Mouse (Mus musculus) ovary, postnatal 10 days (tissue): Measurements from ENCODE around the gene Nkx2-5.

Experiments used
- DNase-seq: peaks from one replicate; pipeline ENCODE4 v3.0.0; 2022; ENCODE audit warnings: low spot score

Nkx2-5 gene

DNA sequence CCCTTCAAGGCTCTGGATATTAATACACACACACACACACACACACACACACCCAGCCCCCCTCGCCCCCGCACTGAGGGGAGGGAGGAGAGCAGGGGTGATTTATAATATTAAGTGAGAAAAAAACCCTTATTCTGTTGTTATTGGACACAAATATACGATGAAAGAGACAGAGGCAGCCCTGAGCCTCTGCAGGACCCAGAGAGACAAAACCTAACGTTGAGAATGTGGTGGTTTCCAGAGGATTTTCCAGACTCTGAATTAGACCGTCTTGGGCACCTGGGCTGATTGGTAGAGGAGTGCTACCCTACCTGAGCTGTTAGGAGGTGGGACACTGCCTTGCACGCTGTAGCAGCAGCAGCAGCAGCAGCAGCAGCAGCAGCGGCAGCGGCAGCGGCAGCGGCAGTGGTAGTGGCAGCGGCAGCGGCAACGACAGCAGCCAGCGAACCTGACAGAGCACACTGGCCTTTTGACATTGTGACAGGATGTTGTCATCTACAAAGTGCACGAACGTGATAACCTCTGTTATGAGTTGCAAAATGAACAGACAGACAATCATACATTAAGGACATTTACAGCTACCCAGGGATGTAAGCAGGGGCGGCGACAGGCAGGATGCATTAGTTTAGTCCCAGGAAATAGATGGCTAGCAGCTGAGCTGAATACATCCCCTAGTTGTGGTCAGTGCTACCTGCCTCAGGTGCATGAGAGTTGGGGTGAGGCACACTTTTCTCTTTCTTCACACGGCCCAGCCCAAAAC is 7.8 kb downstream of the Nkx2-5 start:
- no peak for DNase-seq

DNA sequence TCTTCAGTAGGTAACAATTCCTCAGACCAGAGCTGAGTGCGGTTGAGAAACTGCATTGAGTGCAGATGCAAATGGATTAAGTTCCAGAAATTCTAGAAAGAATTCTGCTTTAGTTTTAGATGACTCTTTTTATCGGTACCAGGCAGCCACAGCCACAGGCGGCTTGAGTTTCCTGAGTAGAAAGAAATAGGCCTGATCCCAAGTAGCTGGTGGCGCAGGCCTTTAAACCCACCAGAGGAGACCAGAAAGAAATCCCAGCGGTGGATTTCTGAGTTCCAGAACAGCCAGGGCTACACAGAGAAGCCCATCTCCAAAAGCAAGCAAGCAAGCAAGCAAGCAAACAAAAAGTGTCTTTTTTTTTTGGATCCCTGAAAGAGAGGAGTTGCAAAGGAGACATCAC is 8.4 kb downstream of the Nkx2-5 start:
- no peak for DNase-seq

DNA sequence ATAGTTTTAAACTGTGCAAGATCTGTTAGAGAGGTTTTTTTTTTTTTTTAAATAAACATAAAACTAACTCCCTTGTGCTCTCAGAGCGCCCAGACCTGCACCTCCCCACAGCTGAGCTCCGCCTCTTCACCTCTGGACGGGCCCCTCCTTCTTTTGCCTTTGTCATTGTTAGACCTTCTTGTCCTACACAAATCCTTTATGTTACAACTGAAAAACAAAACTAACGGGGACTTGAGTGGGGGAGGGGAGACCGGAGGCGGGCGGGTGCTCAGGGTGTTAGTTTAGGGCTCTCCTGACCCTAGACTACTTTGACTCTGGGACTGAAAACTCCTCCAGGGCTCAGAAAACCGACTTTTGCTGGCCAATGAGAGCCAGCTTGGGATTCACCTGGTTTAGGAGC is 8.9 kb downstream of the Nkx2-5 start:
- DNase-seq: no peak

DNA sequence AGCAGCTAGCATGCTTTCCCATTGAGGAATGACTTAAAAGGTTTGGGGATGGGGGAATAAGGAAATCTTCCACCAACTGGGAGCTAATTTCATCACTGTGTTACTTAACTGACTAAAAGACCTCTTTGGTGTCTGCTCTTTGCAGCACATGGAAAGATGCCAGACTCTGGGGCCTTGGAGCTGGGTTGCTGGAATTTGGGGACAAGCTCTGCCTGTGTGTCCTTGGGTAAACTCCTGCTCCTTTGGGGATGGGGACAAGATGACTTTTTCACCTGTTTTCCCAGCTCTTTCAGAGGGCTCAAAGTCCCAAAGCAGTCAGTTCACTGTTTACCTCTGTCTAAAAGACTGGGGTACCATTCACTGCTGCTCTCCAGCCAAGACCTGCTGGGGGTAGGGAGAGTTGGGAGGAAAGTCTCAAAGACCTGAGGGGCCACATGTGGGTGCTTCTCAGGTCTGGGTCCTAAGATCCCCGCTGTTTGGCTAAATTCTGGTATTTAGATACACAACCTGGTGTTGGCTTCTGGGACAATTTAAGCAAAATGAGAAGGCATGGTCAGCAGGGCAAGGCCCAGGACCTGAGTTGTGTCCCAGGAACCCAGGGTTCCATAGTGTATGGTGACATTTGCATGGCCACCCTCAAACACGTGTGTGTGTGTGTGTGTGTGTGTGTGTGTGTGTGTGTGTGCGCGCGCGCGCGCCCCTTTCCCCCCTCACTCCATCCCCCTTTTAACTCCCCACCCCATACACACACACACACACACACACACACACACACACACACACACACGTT is 9.6 kb downstream of the Nkx2-5 start:
- no peak for DNase-seq

DNA sequence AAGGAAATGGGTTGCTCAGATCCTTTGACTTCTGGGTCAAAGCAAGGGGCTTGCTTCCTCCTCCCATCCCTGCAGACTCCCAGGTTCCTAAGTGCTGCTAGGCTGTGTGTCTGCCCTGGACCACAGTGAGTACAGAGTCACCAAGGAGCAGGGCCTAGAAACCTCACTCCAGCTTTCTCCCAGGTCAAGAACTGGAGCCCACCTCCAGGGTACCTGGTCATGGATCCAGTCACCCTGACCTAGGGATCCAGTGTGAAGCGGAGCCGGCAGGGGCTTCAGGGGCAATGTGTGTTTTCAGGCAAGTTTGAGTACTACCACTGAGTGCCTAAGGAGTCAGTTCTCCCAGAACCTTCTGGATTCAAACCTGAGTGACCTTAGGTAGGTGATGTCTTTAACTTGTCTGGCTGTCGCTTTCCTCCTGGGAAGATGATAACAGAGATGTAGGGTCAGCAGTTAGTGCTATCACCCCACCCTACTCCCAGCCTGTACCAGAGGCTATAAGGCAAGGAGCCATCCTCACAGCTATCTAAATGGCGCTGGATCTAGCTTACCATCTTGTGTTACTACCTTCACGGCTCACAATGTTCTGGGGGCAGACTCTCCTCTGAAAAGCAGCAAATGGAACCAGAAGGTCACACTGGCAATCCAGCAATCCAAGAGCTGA is 10.4 kb downstream of the Nkx2-5 start:
- no peak for DNase-seq

DNA sequence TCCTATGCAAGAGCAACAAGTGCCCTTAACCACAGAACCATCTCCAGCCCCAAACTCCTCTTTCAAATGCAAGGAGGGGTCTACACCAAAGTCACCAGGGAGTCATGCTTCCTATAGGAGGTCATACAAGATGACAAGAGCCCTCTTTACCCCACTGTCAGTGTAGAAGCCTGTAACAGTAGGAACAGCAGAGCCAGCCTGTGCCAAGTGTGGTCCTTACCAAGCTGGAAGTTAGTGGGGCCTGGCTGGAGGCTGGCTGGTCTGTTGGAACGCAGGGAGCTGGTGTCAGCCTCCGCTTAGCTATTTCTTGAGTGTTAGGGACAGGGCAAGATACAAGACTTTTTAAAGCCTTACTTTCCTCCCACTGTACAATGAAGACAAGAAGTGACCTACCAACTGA is 11.0 kb downstream of the Nkx2-5 start:
- DNase-seq: no peak

DNA sequence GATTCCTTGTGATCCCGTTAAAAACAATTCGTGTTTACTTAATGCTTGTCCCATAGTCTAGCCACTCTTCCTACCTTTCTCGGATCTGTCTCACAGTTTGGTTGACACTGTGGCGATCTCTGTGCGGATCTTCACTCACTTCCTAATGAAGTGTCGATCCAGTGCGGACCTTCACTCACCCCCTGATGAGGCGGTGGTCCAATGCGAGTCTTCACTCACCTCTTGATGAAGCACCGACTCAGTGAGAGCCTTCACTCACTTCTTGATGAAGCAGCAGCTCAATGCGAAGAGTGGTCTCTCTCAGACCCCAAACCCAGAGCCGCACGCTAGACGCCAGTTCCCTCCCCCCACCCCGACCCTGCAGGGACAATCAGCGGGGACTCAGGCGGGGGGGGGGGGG is 18.7 kb downstream of the Nkx2-5 start:
- no peak for DNase-seq

DNA sequence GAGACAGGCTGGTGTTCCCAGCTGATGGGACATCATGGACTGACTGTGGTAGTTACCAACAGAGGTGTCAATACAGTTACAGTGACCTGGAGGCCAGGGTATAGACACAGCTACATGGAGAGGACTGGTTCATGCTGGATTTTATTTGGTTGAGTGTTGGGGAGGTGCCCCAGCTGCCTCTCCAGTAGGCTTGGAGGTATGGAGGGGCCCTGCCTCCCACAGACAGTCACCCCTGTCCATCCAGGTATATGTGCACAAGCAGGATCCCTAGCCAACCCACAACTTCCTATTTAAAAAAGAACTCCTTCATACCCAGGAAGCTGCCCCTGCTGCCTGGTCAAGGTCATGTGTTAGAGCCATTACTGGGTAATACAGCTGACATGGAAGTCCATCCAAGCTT is 27.0 kb downstream of the Nkx2-5 start:
- DNase-seq: no peak

DNA sequence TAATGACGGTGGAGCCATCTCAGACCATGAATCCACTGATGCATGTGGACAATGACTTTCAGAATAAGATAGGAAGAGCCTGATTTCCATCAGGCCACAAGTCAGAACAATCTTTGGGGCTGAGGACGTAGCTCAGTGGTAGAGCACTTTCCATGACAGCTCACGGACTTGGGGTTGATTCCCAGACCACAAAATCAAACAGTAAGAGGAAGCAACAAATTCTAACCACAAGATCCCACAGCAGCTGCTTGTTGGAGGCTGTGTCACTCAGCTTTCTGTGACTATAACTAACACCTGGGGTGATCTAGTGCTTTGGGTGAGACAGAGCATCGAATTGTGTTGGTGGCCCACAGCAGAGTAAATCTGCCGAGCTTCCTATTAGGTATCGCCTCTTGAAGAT is 28.0 kb downstream of the Nkx2-5 start:
- no peak for DNase-seq

DNA sequence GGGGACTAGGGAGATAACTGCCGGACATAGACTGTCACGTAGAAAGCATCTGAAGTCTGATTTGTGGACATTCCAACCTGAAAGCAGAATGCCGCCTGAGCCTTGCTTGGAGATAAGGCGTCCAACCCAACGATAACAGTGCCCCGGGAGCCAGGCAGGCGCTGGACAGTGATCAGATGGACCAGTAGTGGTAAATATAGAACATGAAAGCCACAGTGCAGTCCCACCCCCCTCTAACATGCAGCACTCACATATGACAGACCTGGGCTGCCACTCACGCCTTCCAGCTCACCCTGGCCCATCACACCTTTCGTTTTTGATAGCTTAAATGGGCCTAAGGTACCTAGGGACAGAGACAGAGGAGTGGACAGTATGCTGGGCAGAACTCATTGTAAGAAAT is 31.3 kb downstream of the Nkx2-5 start:
- no peak for DNase-seq

DNA sequence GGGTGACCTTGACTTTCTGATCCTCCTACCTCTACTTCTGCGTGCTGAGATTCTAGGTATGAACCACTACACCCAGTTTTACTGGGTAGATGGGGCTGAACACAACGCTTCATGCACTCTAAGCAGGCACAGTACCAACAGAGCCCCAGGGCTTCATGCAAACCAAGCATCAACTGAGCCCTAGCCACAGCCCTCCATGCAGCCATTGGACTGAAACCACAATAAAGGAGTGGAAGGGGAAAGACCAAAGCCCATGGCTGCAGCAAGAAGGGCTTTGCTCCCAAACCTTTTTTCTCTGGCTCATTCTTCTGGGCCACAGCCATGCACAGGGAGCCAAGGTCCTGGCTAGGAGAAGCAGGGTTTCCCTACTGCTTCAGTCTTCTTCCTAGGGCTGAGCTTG is 32.2 kb downstream of the Nkx2-5 start:
- DNase-seq: no peak

DNA sequence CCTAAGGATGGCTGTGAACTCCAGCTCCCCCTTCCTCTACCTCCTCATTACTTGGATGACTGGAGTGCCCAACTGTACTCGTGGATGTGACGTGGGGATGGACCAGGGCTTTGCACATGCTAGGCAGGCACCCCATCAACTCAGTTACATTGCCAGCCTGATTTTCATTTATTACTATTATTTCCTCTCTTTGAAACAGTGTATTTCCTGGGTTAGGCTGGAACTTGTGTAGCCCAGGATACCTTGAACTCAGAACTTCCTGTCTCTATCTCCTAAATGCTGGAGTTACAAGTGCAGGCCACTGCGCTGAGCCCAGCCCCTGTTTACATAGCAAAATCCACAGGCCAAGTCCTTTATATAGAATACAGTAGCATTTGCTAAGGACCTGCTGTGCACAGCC is 41.9 kb downstream of the Nkx2-5 start:
- no peak for DNase-seq

DNA sequence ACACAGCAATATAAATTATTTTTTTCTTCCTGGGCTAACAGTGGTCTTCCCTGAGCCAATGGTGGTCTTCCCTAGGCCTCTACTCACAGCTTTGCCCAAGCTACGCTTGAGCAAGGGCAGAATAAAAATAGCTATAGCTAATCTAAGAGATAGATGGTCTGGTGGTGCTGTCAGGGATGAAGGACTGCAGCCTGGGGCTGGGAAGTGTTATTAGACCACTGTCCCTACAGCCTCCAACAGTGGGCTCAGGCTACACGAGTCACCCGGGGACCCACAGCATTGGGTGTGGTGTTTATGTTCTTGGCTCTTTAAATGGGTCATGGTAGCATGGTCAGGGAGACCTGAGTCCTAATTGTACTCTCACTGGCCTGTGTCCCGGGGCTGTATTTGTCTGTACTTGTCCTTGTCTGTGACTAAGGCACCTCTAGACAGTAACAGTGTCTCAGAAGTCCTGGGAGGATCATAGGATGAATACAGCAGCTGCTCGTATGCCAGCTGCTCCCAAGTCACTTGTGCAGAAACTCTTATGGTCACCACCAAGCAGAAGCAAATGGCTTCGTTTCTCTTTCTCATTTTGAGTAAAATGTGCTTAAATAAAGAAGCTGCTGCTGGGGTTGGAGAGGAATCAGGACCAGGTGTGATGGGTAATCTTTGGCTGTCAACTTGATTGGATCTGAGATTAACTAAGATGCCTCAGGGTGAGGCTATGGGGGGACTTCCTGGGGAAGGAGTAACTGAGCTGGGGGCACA is 47.3 kb downstream of the Nkx2-5 start:
- DNase-seq: no peak

DNA sequence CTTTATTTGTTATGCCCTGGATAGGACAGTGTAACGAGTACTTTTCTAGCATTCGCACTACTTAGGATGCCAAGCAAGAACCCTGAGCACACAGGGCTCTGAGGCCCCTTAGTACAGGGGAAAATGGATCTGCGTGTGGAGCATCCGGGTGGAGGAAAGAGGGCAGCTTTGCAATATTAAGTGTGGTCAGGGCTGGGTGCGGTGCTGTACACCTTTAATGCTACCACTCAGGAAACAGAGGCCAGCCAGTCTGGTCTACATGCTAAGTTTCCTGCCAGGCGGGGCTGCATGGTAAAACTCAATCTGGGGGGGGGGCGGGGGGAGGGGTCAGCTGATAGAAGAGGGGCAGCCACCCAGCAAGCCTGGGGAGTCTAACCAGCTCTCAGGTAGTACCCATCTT is 49.4 kb downstream of the Nkx2-5 start:
- no peak for DNase-seq

DNA sequence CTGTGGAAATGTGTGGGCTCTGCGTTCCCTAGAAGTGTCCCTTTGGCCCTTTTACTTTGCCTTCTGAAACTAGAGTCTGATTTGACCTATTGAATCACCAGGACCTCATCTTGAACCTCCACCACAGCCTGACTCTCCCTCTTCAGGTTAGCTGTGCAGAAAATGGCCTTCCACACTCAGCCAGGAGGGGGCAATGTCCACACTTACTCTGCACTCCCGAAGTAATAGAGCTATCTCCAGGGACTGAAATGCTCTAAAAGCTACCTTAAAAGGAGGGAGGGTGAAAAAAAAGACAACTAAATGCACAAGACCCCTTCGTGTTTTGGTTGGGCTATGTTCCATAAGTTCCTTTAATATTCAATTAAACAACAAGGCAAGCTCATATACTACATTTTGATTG is 50.1 kb downstream of the Nkx2-5 start:
- DNase-seq: peak; percentile 9

DNA sequence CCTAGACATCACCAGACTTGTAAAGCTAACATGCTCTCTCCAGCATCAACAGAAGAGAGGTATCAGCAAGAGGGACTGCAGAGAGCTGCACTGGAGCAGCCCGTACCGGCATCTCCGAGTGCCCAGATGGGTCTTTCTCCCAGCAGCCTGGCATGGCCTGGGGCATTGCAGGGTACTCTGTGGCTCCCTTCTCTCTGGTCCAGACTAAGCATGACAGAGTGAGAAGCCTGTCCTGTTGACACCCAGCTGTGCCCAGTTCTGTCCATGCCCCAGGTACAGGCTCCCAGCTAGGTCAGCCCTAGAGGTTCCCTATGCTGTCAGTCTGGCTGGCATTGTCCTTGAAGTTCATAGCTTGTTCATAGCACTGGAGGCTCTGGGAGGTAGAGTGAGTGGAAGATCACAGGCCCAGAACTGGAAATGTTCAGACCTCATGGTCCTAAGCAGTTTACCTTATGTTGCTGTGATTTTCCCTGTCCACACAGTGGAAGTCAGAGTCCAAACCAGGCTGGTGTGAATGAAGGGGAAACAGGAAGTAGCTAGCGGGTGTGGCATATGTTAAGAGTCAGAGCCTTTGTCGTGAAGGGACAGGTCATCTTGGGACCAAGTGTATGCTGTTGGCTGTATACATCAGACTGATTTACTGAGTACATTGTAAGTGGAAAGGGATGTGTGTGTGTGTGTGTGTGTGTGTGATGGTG is 51.6 kb downstream of the Nkx2-5 start:
- DNase-seq: no peak

DNA sequence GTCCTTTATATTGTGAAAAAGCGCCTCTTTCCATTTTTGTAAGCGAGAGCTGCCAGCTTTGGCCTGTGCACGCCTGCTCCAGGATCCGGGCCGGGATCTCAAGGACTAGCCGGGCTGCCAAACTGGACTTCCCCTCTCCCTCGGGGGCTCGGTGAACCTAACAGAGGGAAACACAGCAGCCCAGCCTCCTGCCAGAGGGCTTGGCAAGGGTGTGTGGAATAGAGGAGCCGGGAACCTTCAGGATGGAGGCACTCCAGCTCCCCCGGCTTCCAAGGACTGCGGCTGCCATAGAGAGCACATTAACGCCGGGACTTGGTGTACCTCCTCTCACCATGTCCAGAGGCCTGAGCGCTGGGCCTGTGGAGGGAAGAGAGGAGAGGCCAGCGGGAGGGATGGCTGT is 52.7 kb downstream of the Nkx2-5 start:
- no peak for DNase-seq

DNA sequence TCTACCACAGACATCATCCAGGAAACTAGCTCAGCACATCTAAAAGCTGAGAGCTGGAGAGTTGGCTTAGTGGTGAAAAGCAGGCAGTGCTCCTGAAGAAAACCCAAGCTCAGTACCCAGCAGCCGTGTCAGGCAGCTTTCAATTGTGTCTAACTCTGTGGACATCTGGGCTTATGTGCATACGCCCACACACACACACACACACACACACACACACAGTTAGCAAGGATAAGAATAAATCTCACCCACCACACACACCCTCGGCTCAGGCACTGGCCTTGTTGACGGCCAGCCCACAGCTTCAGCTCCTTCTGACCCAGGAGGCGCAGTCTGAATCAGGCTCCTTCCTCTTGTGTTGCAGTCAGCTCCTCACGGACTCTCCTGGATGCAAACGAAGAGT is 53.2 kb downstream of the Nkx2-5 start:
- no peak for DNase-seq

DNA sequence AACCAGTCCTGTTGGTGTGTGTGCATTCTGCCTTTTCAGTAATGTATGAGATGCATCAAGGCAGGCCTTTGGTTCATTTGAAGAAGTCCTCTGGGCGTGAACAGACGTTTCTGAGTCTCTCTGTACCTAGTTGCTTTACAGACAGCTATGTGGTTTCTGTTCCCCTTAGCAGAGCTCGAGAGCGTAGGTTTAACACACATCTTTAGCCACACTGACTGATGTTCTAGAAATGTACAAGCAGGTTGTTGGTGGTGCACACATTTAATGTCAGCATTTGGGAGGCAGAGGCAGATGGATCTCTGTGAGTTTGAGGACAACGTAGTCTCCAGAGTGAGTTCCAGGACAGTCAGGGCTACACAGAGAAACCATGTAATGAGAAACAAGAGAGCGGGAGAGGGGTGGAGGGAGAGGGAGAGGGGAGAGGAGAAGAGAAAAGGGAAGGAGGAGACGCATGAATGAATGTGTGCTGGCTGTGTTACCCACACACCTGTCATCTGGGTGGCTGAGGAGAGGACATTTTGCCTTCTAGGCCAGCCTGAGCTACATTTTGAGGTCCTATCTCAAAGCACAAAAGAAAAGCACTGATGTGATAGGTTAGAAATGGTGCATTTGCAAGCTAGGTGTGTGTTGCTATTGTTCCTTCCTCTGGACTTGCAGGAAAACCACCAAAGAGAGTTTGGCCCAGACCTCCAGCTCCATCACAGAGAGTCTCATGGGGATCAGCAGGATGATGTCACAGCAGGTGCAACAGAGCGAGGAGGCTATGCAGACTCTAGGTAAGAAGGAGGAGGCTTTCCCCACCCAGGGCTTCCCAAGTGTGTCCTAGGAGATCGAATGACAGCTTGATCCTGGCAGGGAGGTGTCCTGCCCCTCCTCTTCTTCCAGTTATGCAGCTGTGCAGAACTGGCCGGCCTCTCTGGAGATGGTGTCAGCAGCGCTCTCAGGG is 54.3 kb downstream of the Nkx2-5 start:
- DNase-seq: no peak

DNA sequence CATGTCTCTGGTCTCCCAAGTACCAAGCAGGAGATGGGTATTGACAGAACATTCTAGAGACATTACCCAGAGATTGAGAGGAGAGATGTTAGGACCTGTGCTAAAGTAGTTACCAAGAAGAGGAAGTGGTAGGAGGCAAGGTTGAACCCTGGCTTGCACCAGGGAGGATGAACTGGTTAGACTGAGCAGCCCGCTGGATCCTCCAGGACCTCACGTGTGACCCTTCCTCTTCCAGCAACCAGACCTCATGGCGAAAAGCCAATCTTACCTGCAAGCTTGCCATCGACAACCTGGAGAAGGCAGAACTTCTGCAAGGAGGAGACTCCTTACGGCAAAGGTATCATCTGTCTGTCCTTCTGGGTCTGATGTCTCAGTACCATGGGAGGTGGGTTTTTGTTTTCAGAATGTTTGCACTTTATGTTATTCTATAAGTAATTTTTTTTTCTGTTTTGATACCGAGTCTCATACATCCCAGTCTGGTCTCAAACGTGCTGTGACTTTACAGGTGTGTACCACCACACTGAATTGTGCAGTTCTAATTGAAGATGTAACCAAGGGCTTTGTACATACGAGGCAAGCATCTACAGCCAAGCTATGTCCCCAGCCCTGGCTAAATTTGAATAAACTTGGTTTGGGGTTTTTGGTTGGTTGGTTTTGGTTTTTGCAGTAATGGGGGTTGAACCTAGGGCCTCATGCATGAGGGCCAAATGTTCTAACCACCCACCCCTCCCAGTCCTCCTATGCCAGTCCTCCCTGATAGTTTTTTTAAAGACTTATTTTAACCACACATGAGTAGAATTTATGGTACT is 55.1 kb downstream of the Nkx2-5 start:
- DNase-seq: no peak
